Mouse (Mus musculus): ENCODE data around the gene Rusc1.

DNA sequence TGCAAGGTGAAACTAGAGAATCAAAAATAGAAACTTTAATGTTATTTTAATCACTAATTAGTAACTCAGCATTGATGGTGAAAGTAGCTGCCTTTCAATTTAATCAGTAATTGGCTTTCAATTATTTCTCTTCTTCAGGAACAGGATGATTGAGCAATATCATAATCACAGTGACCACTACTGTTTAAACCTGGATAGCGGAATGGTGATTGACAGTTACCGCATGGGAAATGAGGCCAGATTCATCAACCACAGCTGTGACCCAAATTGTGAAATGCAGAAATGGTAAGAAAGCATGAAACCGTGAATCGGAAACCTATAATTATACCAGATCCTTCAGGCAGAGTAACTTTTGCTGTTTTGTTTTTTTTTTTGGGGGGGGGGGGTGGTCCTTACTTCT lies 49.8 kb downstream of the Rusc1 start:
- TF ChIP-seq CTCF (IDR thresholded peaks at IDR 0.05; ENCODE audit: extremely low read depth, insufficient read depth, insufficient read length, insufficient replicate concordance): no peak
- TF ChIP-seq POLR2A (IDR thresholded peaks at IDR 0.05; ENCODE audit: low read depth, low read length): no peak

Data from spleen, adult 2 months (tissue).